Mouse (Mus musculus) testis, adult 2 months (tissue): ENCODE measurements around the gene Dnaja3.

Experiments used
- CTCF ChIP-seq: fragments of 200-500 bp; IDR thresholded peaks from 2 replicates; pipeline ENCODE4 v1.5.1; 2012; ENCODE audit warnings: low read depth, mild to moderate bottlenecking, inconsistent platforms, low read length, moderate library complexity; ENCODE audit not compliant: control insufficient read depth, insufficient read depth, insufficient replicate concordance
- POLR2A ChIP-seq: fragments of 200-500 bp; IDR thresholded peaks from 2 replicates; pipeline ENCODE4 v1.6.1; 2012; ENCODE audit warnings: low read depth, mild to moderate bottlenecking, inconsistent platforms, low read length, moderate library complexity; ENCODE audit not compliant: control insufficient read depth

DNA sequence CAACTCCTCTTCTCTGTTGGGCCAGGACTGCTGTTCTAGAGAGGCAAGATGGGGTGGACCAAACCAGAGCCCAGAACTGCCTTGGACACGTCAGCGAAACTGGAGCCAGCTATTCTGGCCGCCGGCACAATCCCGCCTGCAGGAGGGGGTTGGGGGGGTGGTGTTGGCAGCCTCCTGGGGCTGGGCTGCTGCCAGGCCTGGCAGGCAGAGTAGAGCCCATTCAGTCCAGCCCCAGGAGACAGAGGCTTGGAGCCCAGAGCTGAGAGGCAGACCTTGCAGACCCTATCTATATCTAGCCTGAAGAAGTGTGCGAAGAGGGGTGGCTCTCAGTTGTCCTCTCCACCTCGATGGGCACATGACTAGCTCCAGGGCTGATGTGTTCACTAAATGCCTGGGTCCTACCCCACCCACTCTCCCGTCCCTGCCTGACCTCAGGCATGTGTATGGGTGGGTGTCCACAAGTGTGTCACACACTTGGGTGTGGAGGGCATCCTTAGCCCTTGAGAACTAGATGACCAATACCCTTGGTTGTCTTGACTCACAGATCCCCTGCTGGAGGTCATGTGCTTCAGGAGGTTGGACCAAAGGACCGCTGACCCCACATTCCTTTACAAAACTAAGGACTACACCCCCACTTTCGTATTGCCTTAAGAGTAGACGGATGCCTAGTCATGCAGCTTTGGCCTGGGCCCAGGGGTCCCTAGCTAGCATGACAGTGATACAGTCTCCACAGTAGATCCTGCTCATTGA lies 4.1 kb downstream of the Dnaja3 start:
- TF ChIP-seq CTCF (no peak), POLR2A (no peak)
